Mouse (Mus musculus) liver, embryonic 11.5 days (tissue): ENCODE results near the gene Dct. TPM values are rescaled to one million over a fixed set of nuclear protein-coding genes. Genes with fewer than 3 reads are reported as not detected.

Experiments
- ATAC-seq: fragments of 200-750 bp; cut with Nextera tagmentation; replicated peaks from 2 replicates; pipeline ENCODE4 v1.8.0; 2017; ENCODE audit warnings: moderate number of reproducible peaks, mild to moderate bottlenecking, moderate TSS enrichment, moderate library complexity; ENCODE audit not compliant: low FRiP score
- DNase-seq: peaks from one replicate; pipeline ENCODE4 v3.0.0-alpha.2; 2017; ENCODE audit warnings: low spot score
- H3K27ac ChIP-seq: fragments of 300-500 bp; sonication (generic); 2 replicates; pipeline ENCODE4 v1.5.1; 2014; ENCODE audit warnings: mild to moderate bottlenecking, low read depth, low read length, control low read depth
- H3K27me3 ChIP-seq: fragments of 300-500 bp; sonication (generic); replicated peaks from 2 replicates; pipeline ENCODE4 v1.6.1; 2014; ENCODE audit warnings: low read length, mixed read lengths; ENCODE audit not compliant: control insufficient read depth, insufficient read depth
- H3K36me3 ChIP-seq: fragments of 300-500 bp; sonication (generic); 2 replicates; pipeline ENCODE4 v1.6.1; 2014; ENCODE audit warnings: mild to moderate bottlenecking, low read length, moderate library complexity, mixed read lengths; ENCODE audit not compliant: control insufficient read depth, insufficient read depth
- H3K4me1 ChIP-seq: fragments of 300-500 bp; sonication (generic); replicated peaks from 2 replicates; pipeline ENCODE4 v1.6.1; 2014; ENCODE audit warnings: low read length, mixed read lengths; ENCODE audit not compliant: control insufficient read depth, insufficient read depth
- H3K4me2 ChIP-seq: fragments of 300-500 bp; sonication (generic); 2 replicates; pipeline ENCODE4 v1.6.1; 2014; ENCODE audit warnings: mild to moderate bottlenecking, control low read depth, moderate library complexity
- H3K4me3 ChIP-seq: fragments of 300-500 bp; sonication (generic); 2 replicates; pipeline ENCODE4 v1.5.1; 2014; ENCODE audit warnings: low read depth, low read length, control low read depth
- H3K9ac ChIP-seq: fragments of 300-500 bp; sonication (generic); 2 replicates; pipeline ENCODE4 v1.6.1; 2014; ENCODE audit warnings: low read depth, low read length, control low read depth
- H3K9me3 ChIP-seq: fragments of 300-500 bp; sonication (generic); 2 replicates; pipeline ENCODE4 v1.6.1; 2016; ENCODE audit warnings: low read length, inconsistent platforms, mixed read lengths; ENCODE audit not compliant: control insufficient read depth
- WGBS: fragments of 180-500 bp; shearing (Covaris S2); extraction: QIAGEN DNeasy Blood & Tissue Kit; methylation state at CpG from one replicate; pipeline ENCODE4 v1.1.7; 2014; 5-methylcytosine and 5-hydroxymethylcytosine counted together
- polyA plus RNA-seq: library from polyadenylated mRNA; unstranded; fragments of >200 nt; fragmentation: Nextera tagmentation; extraction: Ambion mirVana; gene quantifications from 2 replicates; pipeline ENCODE4 v1.2.1, GENCODE M21; 2014

Dct gene
- polyA plus RNA-seq: 1.0 and 1.1 TPM in 2 replicates

DNA sequence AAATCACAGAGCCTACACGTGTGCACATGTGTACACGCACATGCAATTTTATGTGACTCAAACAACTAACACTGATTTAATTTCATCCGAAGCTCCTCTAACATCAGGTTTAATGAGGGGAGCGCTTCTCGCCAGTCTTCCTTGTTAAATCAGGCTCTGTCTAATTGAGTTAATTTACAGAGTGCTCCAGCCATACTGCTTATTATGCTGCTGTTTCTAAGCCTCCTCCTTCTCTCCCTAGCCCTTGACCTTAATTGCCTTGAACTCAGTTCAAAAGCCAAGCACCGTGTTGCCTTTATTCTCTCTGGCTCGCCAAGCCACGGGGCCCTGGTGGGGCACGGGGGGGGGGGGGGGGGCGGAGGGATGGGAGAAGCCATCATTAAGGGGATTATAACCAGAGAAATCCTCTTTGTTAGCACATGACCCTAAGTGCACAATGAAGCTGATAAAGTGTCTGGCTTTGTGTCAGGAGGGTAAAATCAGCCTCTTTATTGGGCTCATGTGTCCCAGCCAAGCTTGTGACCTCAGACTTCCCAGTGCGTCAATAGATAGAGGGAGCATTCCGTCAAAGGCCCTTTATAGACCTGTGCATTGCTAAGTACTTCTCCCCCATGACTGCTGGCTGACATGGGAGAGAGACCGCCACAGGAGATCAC is at the start of gene Dct:
Dct (minus strand) TSS at position 270 of the 656 bp plus-strand sequence.
- 76% methylated on average over 12 of the region's 13 CpGs for WGBS
- no peak for ATAC-seq

DNA sequence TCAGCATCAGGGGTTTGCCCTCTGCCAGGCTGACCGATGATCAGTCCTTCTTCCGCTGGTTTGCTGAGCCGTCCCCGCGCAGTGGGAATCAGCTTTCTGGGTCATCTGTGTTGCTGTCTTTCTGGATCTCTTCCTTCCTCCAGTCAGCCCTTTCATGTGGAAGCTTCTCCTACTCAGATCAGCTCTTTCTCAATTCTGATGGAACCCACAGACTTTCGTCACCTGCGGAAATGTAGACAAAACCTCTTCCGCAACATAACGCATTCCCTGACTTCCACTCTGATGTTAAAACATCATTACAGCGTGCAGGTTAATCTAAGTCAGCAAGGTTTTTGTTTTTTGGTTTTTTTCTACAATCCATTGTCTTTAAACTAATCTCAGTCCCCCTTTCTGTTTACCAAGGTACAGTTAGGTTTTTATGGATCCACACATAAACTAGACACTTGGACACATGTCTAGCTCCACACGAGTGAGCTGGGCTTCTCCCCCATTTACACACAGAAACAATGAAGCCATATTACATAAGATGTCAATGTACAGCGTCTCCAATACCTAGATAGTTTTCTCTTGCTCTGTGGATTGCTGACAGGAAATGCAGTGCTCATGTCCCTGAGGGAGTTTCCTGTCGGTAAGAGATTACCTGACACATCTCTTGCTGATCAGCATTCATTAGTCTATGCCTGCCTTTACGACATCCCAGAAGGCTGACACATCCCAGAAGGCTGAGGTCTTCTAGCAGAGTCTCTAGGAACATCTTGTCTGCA is 49.4 kb upstream of the Dct start:
- Histone ChIP-seq H3K4me2 (no peak overlapping the region), H3K4me3 (no peak overlapping the region), H3K9me3 (no peaks in the 10 kb centered on the region), H3K9ac (no peak overlapping the region), H3K27me3 (no peaks in the 10 kb centered on the region), H3K36me3 (no peaks in the 10 kb centered on the region), H3K27ac (no peak overlapping the region), H3K4me1 (no peaks in the 10 kb centered on the region)
- ATAC-seq (no peak), DNase-seq (no peak)
- WGBS: 77% methylated on average over 14 of the region's 14 CpGs

More for the DNA sequence above, at the start of gene Dct:
- Histone ChIP-seq H3K36me3 (no peaks in the 10 kb centered on the region), H3K4me2 (no peak within 1 kb of the TSS), H3K4me1 (no peaks in the 10 kb centered on the region), H3K27ac (no peak within 1 kb of the TSS), H3K9me3 (no peaks in the 10 kb centered on the region), H3K27me3 (no peaks in the 10 kb centered on the region), H3K9ac (no peak within 1 kb of the TSS), H3K4me3 (no peak within 1 kb of the TSS)
- no peak for DNase-seq

DNA sequence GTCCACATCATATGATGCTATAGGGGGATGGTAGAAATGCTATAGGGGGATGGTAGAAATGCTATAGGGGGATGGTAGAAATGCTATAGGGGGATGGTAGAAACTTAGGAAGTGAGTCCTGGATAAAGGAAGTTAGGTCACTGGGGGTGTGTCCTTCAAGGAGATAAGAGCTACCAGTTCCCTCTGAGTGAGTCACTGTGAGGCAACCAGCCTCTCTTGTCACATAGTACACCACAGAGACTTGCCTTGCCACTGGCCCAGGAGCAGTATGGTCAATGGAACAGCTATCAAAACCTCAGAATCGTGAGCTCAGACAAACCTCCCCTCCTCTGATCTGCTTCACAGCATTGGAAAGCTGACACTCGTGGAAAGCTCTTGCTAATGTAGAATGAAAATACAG is 46.2 kb upstream of the Dct start:
- Histone ChIP-seq H3K4me3 (no peak overlapping the region), H3K27me3 (no peaks in the 10 kb centered on the region), H3K27ac (no peak overlapping the region), H3K9ac (no peak overlapping the region), H3K36me3 (no peaks in the 10 kb centered on the region), H3K4me2 (no peak overlapping the region), H3K4me1 (no peaks in the 10 kb centered on the region), H3K9me3 (no peaks in the 10 kb centered on the region)
- DNase-seq (no peak), ATAC-seq (peak; percentile 66)
- 56% methylated on average over 2 of the region's 2 CpGs for WGBS

DNA sequence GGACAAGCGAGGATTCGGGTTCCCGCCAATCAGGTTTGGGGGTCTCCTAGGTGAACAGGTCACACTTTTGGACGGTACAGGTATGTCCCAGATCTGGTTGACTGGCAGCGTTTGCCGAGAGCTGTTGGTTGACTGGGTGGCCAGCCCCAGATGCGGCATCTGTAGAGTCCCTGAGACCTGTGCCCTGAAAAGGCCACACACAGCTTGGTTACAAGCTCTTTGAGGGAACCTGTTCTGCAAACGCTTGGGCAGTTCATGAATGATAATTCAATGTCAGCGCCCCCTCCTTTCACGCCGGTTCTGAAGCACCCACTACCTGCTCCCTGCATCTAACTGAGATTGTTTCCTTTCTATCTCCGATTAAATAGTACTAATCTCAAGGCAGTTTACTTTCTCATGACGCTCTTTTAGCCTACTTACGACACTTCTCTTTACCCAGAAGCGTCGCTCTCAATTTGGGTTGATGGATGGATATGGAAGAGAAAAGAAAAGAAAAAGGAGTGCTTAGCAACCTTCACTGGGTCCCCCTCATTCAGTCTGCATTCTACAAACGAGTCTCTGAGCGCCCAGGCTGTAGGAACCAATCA is 37.9 kb upstream of the Dct start:
- Histone ChIP-seq H3K4me3 (peak overlapping the region; percentile 64), H3K4me1 (peaks cover 4% of the 10 kb centered on the region; the same call in 1 of the 2 replicates), H3K9ac (peak overlapping the region; percentile 58), H3K27ac (no peak overlapping the region), H3K36me3 (no peaks in the 10 kb centered on the region), H3K4me2 (peak overlapping the region; percentile 76), H3K27me3 (no peaks in the 10 kb centered on the region), H3K9me3 (no peaks in the 10 kb centered on the region)
- DNase-seq (no peak), ATAC-seq (peak; percentile 39)
- 1% methylated on average over 18 of the region's 18 CpGs for WGBS

DNA sequence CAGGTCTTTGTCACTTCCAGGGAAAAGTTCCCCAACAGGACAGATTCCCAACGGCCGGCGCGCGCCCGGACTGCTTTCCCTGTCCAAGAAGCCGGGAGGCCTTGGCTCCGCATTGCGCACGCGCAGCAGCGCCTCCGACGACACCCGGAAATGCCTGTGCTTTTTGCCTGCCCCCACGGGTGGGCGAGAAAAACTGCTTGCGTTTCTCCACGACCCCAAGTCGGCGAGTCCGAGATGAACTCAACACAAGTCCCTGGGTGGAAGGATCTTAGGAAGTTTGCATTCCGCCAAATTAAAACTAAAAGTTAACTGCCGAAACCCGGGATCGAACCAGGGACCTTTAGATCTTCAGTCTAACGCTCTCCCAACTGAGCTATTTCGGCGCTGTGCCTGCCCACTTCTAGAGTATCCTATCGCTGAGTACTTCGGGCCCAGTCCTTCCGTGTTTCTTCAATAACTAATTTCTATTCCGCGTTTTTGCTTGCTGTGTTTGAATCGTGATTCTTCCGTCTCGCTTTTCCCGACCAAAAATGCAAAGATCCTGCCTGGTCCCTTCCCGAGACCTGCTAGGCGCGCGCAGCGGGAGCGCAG is 37.3 kb upstream of the Dct start:
- Histone ChIP-seq H3K4me3 (peak overlapping the region; percentile 64), H3K27ac (no peak overlapping the region), H3K4me1 (peaks cover 4% of the 10 kb centered on the region; the same call in 1 of the 2 replicates), H3K9me3 (no peaks in the 10 kb centered on the region), H3K4me2 (peak overlapping the region; percentile 76), H3K36me3 (no peaks in the 10 kb centered on the region), H3K9ac (peak overlapping the region; percentile 63), H3K27me3 (no peaks in the 10 kb centered on the region)
- WGBS: under 1% methylated on average over 44 of the region's 44 CpGs
- ATAC-seq (peak; percentile 81), DNase-seq (peak; percentile 90)

DNA sequence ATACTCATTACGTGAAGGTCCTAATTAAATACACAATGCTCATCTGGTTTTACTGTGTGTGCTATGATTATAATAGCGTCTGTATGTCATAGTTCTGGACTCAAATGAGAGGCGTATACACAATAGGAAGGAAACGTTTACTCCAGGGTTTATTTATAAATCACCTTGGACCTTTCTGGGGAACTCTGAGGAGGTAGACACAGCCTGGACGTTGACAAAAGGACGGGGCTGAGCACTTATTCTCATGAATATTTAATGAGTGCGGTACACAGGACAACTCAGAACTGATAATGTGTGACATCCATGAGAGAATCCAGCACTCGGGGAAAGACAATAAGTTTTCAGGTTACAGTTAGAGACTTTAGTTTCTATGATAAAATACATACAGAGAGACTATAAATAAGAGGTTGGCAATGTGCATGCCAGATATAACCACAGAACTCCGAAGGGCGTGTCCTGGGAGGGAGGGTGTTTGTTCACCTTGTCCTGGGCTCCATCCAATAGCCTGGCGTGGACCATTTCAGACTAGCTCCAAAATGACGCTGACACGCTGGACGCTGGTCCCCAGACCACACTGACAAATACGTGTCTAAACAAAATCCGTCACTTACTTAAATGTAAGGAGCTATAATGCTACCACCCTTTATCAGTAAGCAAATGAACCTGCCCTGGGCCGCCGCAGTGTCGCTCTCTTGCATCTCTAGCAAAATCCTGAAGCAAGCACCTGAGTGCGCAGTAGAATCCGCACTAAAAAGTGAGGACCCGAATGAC is 36.6 kb upstream of the Dct start:
- peak overlapping the region; percentile 64 for H3K4me3 ChIP-seq
- ATAC-seq (peak; percentile 73), DNase-seq (no peak)

DNA sequence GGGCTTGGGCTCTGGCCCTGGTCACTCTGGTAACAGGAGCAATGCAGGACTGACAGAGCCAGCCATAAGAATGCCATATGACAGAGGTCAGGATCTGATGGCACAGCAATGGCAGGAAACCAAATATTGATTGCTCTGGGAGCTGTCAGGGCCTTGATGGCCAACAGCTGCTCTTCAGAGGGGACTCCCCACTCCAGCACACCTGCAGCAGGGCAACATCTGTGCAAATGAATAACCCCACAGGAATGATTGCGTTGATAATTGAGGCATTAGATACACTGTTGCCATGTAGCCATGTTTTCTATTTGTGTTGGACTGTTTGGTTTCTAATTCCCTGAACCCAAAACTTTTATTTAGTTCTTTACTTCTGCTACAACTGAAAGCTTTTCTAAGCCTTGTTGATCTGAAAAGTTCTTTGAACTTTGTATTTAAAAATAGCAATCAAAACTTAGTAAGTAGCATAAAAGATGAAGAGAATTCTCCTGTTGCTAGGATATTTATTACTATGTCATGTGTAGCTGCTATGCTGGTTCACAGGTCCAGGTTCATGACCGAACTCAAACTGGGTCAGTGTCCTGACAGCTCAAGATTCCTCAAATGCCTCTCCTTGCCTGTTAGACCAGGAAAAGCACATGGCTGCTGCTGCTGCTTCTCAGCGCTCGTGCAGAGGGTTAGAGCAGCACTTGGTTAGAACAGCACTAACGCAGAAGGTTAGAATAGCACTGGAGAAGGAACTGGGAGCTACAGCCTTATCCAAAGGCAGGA is 34.4 kb upstream of the Dct start:
- H3K4me2 ChIP-seq: no peak overlapping the region
- no peak overlapping the region for H3K9ac ChIP-seq
- H3K4me3 ChIP-seq: no peak overlapping the region
- H3K4me1 ChIP-seq: peaks cover 4% of the 10 kb centered on the region; the same call in 1 of the 2 replicates
- H3K27me3 ChIP-seq: no peaks in the 10 kb centered on the region
- DNase-seq (no peak), ATAC-seq (no peak)
- no peaks in the 10 kb centered on the region for H3K36me3 ChIP-seq
- H3K27ac ChIP-seq: no peak overlapping the region
- no peaks in the 10 kb centered on the region for H3K9me3 ChIP-seq
- WGBS: 51% methylated on average over 5 of the region's 5 CpGs

More for the DNA sequence above, 36.6 kb upstream of the Dct start:
- Histone ChIP-seq H3K9ac (peak overlapping the region; percentile 63), H3K4me1 (peaks cover 4% of the 10 kb centered on the region; the same call in 1 of the 2 replicates), H3K9me3 (no peaks in the 10 kb centered on the region), H3K36me3 (no peaks in the 10 kb centered on the region), H3K4me2 (peak overlapping the region; percentile 76), H3K27ac (no peak overlapping the region), H3K27me3 (no peaks in the 10 kb centered on the region)
- 15% methylated on average over 22 of the region's 22 CpGs for WGBS
